Mouse (Mus musculus) brain, adult 2 months (tissue): ENCODE measurements around the gene Tmem9.
A peak's percentile ranks its signal among the peaks of the same experiment; 100 is the strongest.

ENCODE experiments used
- DNase-seq: peaks from one replicate; pipeline ENCODE4 v3.0.0; 2011; ENCODE audit warnings: low read depth, low spot score

The Tmem9 gene

GRCm38 (mm10) chr1:136007211-136008158, at the start of gene Tmem9:
Gene Tmem9 (plus strand): TSS chr1:136008150.
- peak; percentile 66 for DNase-seq

DNA sequence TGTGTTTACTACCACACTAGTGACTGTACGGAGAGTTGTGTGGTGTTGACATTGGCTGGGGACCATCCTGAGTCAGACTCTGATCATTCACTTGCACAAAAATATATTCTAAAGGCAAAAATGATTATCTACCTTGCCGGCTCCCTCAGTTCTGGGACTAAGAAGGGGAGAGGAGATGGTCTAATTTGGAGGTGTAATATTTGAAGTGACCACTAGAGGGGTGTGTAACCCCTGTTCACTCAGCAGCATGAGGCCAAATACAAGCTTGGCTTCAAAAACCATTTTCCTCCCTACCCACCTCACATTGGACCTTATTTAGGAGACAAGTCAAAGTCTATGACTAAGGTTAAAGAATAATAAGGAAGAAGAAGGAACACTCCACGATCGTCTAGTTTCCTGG, 49.5 kb upstream of the Tmem9 start:
- peak; percentile 83 for DNase-seq

GRCm38 (mm10) chr1:135963177-135963576, 44.8 kb upstream of the Tmem9 start:
- DNase-seq = no peak

DNA sequence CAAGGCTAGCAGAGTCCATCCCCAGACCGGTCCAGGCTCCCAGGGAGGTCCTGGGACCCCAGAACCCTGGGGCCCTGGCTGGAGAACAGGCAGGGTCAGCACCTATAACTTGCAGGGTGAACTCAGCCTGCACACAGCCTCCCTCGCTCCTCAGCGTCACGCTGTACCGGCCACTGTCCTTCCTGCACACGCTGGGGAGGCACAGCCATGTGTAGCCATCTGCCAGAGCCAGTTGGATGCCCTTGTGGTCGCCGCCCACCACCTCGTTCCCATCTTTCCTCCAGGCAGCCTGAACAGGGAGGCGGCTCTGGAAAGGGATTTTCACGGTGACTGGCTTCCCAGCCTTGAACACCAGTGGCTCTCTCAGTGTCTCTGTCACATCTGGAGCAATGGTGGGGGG, 43.4 kb upstream of the Tmem9 start:
- peak; percentile 69 for DNase-seq

- DNase-seq = no peak
Measured at GRCm38 (mm10) chr1:135967739-135968138, 40.2 kb upstream of the Tmem9 start.

GRCm38 (mm10) chr1:135970486-135970885, 37.5 kb upstream of the Tmem9 start:
- DNase-seq = peak; percentile 92

GRCm38 (mm10) chr1:135972576-135972975, 35.4 kb upstream of the Tmem9 start:
- DNase-seq = no peak

DNA sequence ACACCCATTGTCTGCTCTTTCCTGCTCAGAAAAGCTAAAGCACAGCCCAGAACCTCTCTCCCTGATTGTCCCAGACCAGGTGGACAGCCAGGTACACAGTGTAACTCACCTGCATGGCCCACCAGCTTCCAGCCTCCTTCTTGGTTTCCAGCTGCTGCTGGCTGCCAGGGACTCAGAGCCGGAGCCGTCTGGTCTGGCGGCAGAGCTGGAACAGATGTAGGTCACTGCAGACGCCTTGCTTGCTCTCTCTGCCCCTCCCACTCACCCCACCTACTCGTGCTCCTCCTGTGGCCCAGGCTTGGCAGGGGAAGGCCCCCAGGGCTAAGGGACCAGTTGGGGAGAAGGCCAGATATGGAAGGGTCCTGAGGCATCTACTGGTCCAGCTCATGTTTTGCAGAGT, 23.8 kb upstream of the Tmem9 start:
- no peak for DNase-seq

DNA sequence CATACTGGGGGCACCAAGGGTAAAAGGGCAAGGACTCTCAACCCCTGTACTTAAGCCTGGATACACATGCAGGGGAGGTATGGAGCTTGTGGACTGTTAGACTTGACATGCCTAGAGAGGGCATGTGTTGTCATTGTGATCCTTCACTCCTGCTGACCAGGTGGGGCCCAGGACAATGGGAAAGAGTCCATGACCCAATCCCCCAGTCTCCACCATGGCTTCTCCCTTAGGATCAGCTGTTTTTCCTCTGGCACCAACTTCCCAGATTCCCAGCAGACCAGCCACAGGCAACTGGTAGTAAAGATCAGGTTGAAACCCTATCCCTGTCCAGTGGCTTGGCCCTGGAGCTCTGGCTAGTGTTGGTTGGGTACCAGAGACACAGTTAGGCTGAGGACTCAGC, 18.1 kb upstream of the Tmem9 start:
- no peak for DNase-seq

DNA sequence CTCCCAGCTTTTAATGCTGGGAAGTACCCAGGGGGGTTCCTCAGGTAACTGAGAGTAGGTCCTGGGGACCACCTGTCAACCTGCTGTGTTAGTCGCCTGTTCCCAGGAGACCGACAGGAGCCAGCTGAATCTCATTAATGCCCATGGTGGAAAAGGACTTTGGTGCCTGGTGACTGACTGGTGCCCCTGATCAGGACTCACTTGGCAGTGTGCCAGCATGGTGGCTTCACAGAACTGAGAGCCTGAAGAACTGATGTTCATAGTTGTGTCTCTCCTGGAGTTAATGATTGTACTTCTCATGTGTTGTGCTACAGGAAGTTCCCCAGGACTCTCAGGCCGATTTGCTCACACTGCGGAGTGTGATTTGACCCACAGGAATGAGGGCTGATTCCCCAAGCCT, 14.5 kb upstream of the Tmem9 start:
- DNase-seq = no peak

- DNase-seq = no peak
Measured at GRCm38 (mm10) chr1:135997537-135997936, 10.4 kb upstream of the Tmem9 start.

- DNase-seq = peak; percentile 70
Measured at GRCm38 (mm10) chr1:135999720-136000287, 8.1 kb upstream of the Tmem9 start.

DNA sequence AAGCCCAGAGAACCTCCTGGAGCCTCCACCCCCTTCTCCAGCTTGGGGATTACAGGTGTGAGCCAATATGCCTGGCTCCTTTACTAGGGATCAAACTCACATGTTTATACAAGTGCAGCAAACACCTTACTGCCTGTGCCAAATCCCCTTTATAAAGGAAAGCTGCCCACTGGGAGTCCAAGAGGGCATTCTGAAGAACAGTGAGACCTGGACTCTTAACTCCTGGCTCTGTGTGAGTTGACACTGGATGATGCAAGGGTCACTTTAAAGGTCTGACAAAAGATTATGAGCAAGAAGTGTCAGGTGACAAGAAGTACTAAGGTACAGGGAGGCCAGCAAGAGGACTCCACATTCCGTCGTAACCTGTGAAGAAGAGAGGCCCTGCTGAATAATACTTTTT, 6.5 kb upstream of the Tmem9 start:
- DNase-seq = no peak

DNA sequence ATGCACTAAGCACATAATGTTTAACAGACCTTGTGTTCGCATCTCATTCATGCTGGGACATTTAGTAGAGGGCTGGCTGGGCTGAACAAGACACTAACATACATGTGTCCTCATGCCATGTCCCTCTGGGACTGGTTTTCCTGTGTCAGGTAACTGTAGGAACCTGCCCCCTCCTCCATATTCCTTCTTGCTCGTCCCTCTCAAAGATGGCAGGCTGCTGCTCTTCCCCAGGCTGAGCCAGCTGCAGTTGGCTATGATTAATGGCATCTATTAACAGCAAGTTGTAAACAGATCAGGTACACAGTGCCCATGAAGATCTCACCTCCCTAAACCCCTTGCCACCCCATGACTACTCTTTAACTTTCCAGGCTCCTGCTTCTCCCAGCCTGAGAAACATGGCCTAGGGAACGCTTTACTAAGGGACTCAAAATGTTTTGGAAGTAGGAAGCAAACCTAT, 1.6 kb upstream of the Tmem9 start, which contains the start of gene Igfn1:
TSS of gene Igfn1 (minus strand) at position 51 of the 457 bp plus-strand sequence.
- DNase-seq = no peak

DNA sequence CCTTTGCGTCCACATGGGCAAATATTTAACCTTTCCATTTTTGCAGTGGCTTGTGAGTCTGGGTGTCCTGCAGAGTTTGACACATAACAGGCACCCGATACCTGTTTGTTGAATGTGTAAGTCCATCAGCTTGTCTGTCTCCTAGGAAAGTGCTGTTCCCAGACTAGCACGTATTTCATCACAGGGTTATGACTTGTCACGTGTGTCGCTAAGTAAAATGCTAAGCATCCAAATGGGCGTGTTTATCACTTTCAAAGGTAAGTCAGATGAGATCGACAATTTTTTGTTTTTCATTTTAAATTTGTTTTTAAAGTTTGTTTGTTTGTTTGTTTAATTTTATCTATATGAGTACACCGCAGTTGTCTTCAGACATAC, 196 bp downstream of the Tmem9 start:
- no peak for DNase-seq

DNA sequence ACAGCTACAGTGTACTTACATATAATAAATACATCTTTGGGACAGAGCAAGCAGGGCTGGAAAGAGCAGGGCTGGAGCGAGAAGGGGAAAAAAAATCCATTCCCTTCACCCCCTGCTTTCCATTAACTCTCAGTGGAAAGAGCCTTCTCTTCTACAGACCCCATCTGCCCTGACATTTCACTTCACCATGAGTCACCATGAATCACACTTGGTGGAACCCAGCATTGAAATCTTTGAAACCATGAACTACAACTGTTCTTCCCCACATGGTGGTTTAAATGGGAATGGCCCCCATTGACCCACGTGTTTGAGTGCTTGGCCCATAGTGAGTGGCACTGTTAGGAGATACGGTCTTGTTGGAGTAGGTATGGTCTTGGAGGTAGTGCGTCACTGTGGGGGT, 2.3 kb downstream of the Tmem9 start:
- no peak for DNase-seq

- DNase-seq = no peak
Measured at GRCm38 (mm10) chr1:136013513-136013912, 5.6 kb downstream of the Tmem9 start.

GRCm38 (mm10) chr1:136014796-136015502, 7.0 kb downstream of the Tmem9 start:
- DNase-seq = no peak

- peak; percentile 24 for DNase-seq
Measured at GRCm38 (mm10) chr1:136017307-136017706, 9.4 kb downstream of the Tmem9 start.

- peak; percentile 99 for DNase-seq
Measured at GRCm38 (mm10) chr1:136017907-136018313, 10.0 kb downstream of the Tmem9 start.

- DNase-seq = peak; percentile 39
Measured at GRCm38 (mm10) chr1:136018390-136019189, 10.6 kb downstream of the Tmem9 start.
